Mouse (Mus musculus) liver, embryonic 16.5 days (tissue): Measurements from ENCODE around the gene Atp5mpl. TPM values are rescaled to one million over a fixed set of nuclear protein-coding genes. Genes with fewer than 3 reads are reported as not detected.

ENCODE experiments used
- ATAC-seq: fragments of 200-750 bp; cut with Nextera tagmentation; 2 replicates; pipeline ENCODE4 v1.8.0; 2017; ENCODE audit warnings: low read depth, mild to moderate bottlenecking, moderate number of reproducible peaks, moderate library complexity
- H3K27ac ChIP-seq: fragments of 300-500 bp; sonication (generic); 2 replicates; pipeline ENCODE4 v1.5.1; 2014; ENCODE audit warnings: mild to moderate bottlenecking, low read length
- H3K27me3 ChIP-seq: fragments of 300-500 bp; sonication (generic); 2 replicates; pipeline ENCODE4 v1.6.1; 2014; ENCODE audit warnings: low read depth, low read length, mixed read lengths; ENCODE audit not compliant: control insufficient read depth, insufficient read depth
- H3K36me3 ChIP-seq: fragments of 300-500 bp; sonication (generic); 2 replicates; pipeline ENCODE4 v1.6.1; 2014; ENCODE audit warnings: mild to moderate bottlenecking; ENCODE audit not compliant: control insufficient read depth, insufficient read depth
- H3K4me1 ChIP-seq: fragments of 300-500 bp; sonication (generic); 2 replicates; pipeline ENCODE4 v1.6.1; 2014; ENCODE audit warnings: low read depth, low read length, mixed read lengths; ENCODE audit not compliant: control insufficient read depth
- H3K4me2 ChIP-seq: fragments of 300-500 bp; sonication (generic); 2 replicates; pipeline ENCODE4 v1.6.1; 2014; ENCODE audit warnings: low read depth, low read length, mixed read lengths
- H3K4me3 ChIP-seq: fragments of 300-500 bp; sonication (generic); 2 replicates; pipeline ENCODE4 v1.5.1; 2014; ENCODE audit warnings: low read depth, mild to moderate bottlenecking, low read length
- H3K9ac ChIP-seq: fragments of 300-500 bp; sonication (generic); 2 replicates; pipeline ENCODE4 v1.6.1; 2014; ENCODE audit warnings: low read depth, low read length
- H3K9me3 ChIP-seq: fragments of 300-500 bp; sonication (generic); replicated peaks from 2 replicates; pipeline ENCODE4 v1.6.1; 2016; ENCODE audit warnings: low read length; ENCODE audit not compliant: control insufficient read depth
- WGBS: fragments of 180-500 bp; shearing (Covaris S2); extraction: QIAGEN DNeasy Blood & Tissue Kit; methylation state at CpG from one replicate; pipeline ENCODE4 v1.1.7; 2014; ENCODE audit not compliant: insufficient replicate concordance; 5-methylcytosine and 5-hydroxymethylcytosine counted together
- polyA plus RNA-seq: library from polyadenylated mRNA; unstranded; fragments of >200 nt; fragmentation: Nextera tagmentation; extraction: Ambion mirVana; gene quantifications from 2 replicates; pipeline ENCODE4 v1.2.1, GENCODE M21; 2015

The Atp5mpl gene
- 457 and 494 TPM in 2 replicates for polyA plus RNA-seq

GRCm38 (mm10) chr12:111966683-111967173, at the start of gene Atp5mpl:
Gene Atp5mpl (minus strand): TSS chr12:111966977.
- H3K4me2 ChIP-seq, result peak within 1 kb of the TSS; percentile 84
- H3K9me3 ChIP-seq, result no peaks in the 10 kb centered on the region
- peak within 1 kb of the TSS; percentile 92 for H3K9ac ChIP-seq
- H3K36me3 ChIP-seq, result no peaks in the 10 kb centered on the region; the same call in 1 of the 2 replicates
- under 1% methylated on average over 37 of the region's 37 CpGs for WGBS
- peak within 1 kb of the TSS; percentile 88 for H3K4me3 ChIP-seq
- ATAC-seq, result peak; percentile 90
- H3K4me1 ChIP-seq, result peaks cover 12% of the 10 kb centered on the region
- no peaks in the 10 kb centered on the region for H3K27me3 ChIP-seq
- H3K27ac ChIP-seq, result peak within 1 kb of the TSS; percentile 76

GRCm38 (mm10) chr12:112016346-112016745, 49.6 kb upstream of the Atp5mpl start:
- Histone ChIP-seq H3K4me2 (no peak overlapping the region), H3K27ac (no peak overlapping the region), H3K4me3 (no peak overlapping the region), H3K27me3 (no peaks in the 10 kb centered on the region), H3K9me3 (peaks cover 3% of the 10 kb centered on the region; the same call in 1 of the 2 replicates), H3K9ac (no peak overlapping the region), H3K36me3 (no peaks in the 10 kb centered on the region), H3K4me1 (no peaks in the 10 kb centered on the region)
- WGBS, result 65% methylated on average over 4 of the region's 4 CpGs
- no peak for ATAC-seq

- Histone ChIP-seq H3K36me3 (no peaks in the 10 kb centered on the region), H3K4me1 (no peaks in the 10 kb centered on the region), H3K9ac (no peak overlapping the region), H3K4me2 (peak overlapping the region; percentile 17; the same call in 1 of the 2 replicates), H3K4me3 (no peak overlapping the region), H3K27me3 (no peaks in the 10 kb centered on the region), H3K27ac (no peak overlapping the region), H3K9me3 (peaks cover 3% of the 10 kb centered on the region; the same call in 1 of the 2 replicates)
- ATAC-seq, result no peak
- 61% methylated on average over 14 of the region's 14 CpGs for WGBS
Observed at GRCm38 (mm10) chr12:112013271-112013801, 46.6 kb upstream of the Atp5mpl start.

GRCm38 (mm10) chr12:112012511-112013270, 45.9 kb upstream of the Atp5mpl start:
- Histone ChIP-seq H3K4me1 (no peaks in the 10 kb centered on the region), H3K27ac (no peak overlapping the region), H3K27me3 (no peaks in the 10 kb centered on the region), H3K4me3 (no peak overlapping the region), H3K4me2 (peak overlapping the region; percentile 17; the same call in 1 of the 2 replicates), H3K36me3 (no peaks in the 10 kb centered on the region), H3K9me3 (peaks cover 3% of the 10 kb centered on the region; the same call in 1 of the 2 replicates), H3K9ac (no peak overlapping the region)
- WGBS, result 48% methylated on average over 12 of the region's 12 CpGs
- ATAC-seq, result peak; percentile 63

- no peak for ATAC-seq
- Histone ChIP-seq H3K36me3 (no peaks in the 10 kb centered on the region), H3K27me3 (no peaks in the 10 kb centered on the region), H3K9ac (no peak overlapping the region), H3K4me2 (no peak overlapping the region), H3K4me3 (no peak overlapping the region), H3K27ac (no peak overlapping the region), H3K4me1 (no peaks in the 10 kb centered on the region), H3K9me3 (no peaks in the 10 kb centered on the region)
- 18% methylated on average over 8 of the region's 8 CpGs for WGBS
Observed at GRCm38 (mm10) chr12:112001223-112001622, 34.4 kb upstream of the Atp5mpl start.

GRCm38 (mm10) chr12:111999735-112000134, 33.0 kb upstream of the Atp5mpl start:
- Histone ChIP-seq H3K4me1 (no peaks in the 10 kb centered on the region), H3K27ac (no peak overlapping the region), H3K27me3 (no peaks in the 10 kb centered on the region), H3K4me2 (no peak overlapping the region), H3K9ac (no peak overlapping the region), H3K9me3 (no peaks in the 10 kb centered on the region), H3K36me3 (no peaks in the 10 kb centered on the region), H3K4me3 (no peak overlapping the region)
- ATAC-seq, result no peak
- 73% methylated on average over 7 of the region's 7 CpGs for WGBS

GRCm38 (mm10) chr12:111995161-111995560, 28.4 kb upstream of the Atp5mpl start:
- H3K4me2 ChIP-seq, result no peak overlapping the region
- no peaks in the 10 kb centered on the region for H3K36me3 ChIP-seq
- no peak overlapping the region for H3K9ac ChIP-seq
- no peaks in the 10 kb centered on the region; the same call in 1 of the 2 replicates for H3K4me1 ChIP-seq
- H3K27me3 ChIP-seq, result no peaks in the 10 kb centered on the region
- no peak for ATAC-seq
- H3K4me3 ChIP-seq, result no peak overlapping the region
- 68% methylated on average over 2 of the region's 2 CpGs for WGBS
- no peak overlapping the region for H3K27ac ChIP-seq
- no peaks in the 10 kb centered on the region for H3K9me3 ChIP-seq

GRCm38 (mm10) chr12:111992626-111993025, 25.8 kb upstream of the Atp5mpl start:
- Histone ChIP-seq H3K27me3 (no peaks in the 10 kb centered on the region), H3K36me3 (no peaks in the 10 kb centered on the region), H3K9me3 (no peaks in the 10 kb centered on the region), H3K4me2 (no peak overlapping the region), H3K4me3 (no peak overlapping the region), H3K27ac (no peak overlapping the region), H3K9ac (no peak overlapping the region), H3K4me1 (no peaks in the 10 kb centered on the region; the same call in 1 of the 2 replicates)
- 72% methylated on average over 5 of the region's 5 CpGs for WGBS
- no peak for ATAC-seq

- no peaks in the 10 kb centered on the region for H3K27me3 ChIP-seq
- H3K27ac ChIP-seq, result no peak overlapping the region
- no peaks in the 10 kb centered on the region for H3K9me3 ChIP-seq
- no peak overlapping the region for H3K4me3 ChIP-seq
- no peaks in the 10 kb centered on the region for H3K36me3 ChIP-seq
- no peak for ATAC-seq
- no peaks in the 10 kb centered on the region; the same call in 1 of the 2 replicates for H3K4me1 ChIP-seq
- no peak overlapping the region for H3K9ac ChIP-seq
- 49% methylated on average over 9 of the region's 9 CpGs for WGBS
- H3K4me2 ChIP-seq, result no peak overlapping the region
Observed at GRCm38 (mm10) chr12:111986756-111987155, 20.0 kb upstream of the Atp5mpl start.
